Mouse (Mus musculus) midbrain, embryonic 12.5 days (tissue): ENCODE data around the gene Gcc2. TPM values are rescaled to one million over a fixed set of nuclear protein-coding genes. Genes with fewer than 3 reads are reported as not detected.
"Not testable (repeated sequence)": the region's sequence is repeated elsewhere in the genome, so short reads cannot be mapped to it uniquely, and the experiment has no call there.

Experiments used
- ATAC-seq: fragments of 200-750 bp; cut with Nextera tagmentation; 2 replicates; pipeline ENCODE4 v1.8.0; 2017; ENCODE audit warnings: low read depth, moderate TSS enrichment, moderate library complexity; ENCODE audit not compliant: low FRiP score
- H3K27ac ChIP-seq: fragments of 300-500 bp; sonication (generic); replicated peaks from 2 replicates; pipeline ENCODE4 v1.5.1; 2016; ENCODE audit warnings: mild to moderate bottlenecking
- H3K27me3 ChIP-seq: fragments of 300-500 bp; sonication (generic); 2 replicates; pipeline ENCODE4 v1.6.1; 2016; ENCODE audit warnings: mild to moderate bottlenecking
- H3K36me3 ChIP-seq: fragments of 300-500 bp; sonication (generic); 2 replicates; pipeline ENCODE4 v1.6.1; 2016
- H3K4me1 ChIP-seq: fragments of 300-500 bp; sonication (generic); 2 replicates; pipeline ENCODE4 v1.6.1; 2016
- H3K4me2 ChIP-seq: fragments of 300-500 bp; sonication (generic); replicated peaks from 2 replicates; pipeline ENCODE4 v1.6.1; 2016; ENCODE audit warnings: mild to moderate bottlenecking, moderate library complexity
- H3K4me3 ChIP-seq: fragments of 300-500 bp; sonication (generic); 2 replicates; pipeline ENCODE4 v1.5.1; 2016; ENCODE audit warnings: mild to moderate bottlenecking
- H3K9ac ChIP-seq: fragments of 300-500 bp; sonication (generic); replicated peaks from 2 replicates; pipeline ENCODE4 v1.6.1; 2016; ENCODE audit warnings: mild to moderate bottlenecking, moderate library complexity
- H3K9me3 ChIP-seq: fragments of 300-500 bp; sonication (generic); 2 replicates; pipeline ENCODE4 v1.6.1; 2016; ENCODE audit warnings: mild to moderate bottlenecking
- WGBS: fragments of 180-500 bp; shearing (Covaris S2); methylation state at CpG from one replicate; pipeline ENCODE4 v1.1.7; 2016; 5-methylcytosine and 5-hydroxymethylcytosine counted together
- polyA plus RNA-seq: library from polyadenylated mRNA; unstranded; fragments of >200 nt; fragmentation: Nextera tagmentation; extraction: Ambion mirVana; gene quantifications from 2 replicates; pipeline ENCODE4 v1.2.1, GENCODE M21; 2016

Gene Gcc2
- polyA plus RNA-seq, 1 experiment from 2014 or later = 66.5 TPM

GRCm38 (mm10) chr10:58333414-58333813 lies 78.1 kb downstream of the Gcc2 start:
- Histone ChIP-seq H3K4me3 (no peak overlapping the region), H3K4me1 (0 out of 2 replicates have a peak, but pooled peaks cover 4% of the 10 kb centered on the region), H3K36me3 (no peaks in the 10 kb centered on the region), H3K4me2 (no peak overlapping the region), H3K27ac (no peak overlapping the region), H3K9me3 (no peaks in the 10 kb centered on the region), H3K27me3 (no peaks in the 10 kb centered on the region), H3K9ac (no peak overlapping the region)
- 95% methylated on average over 5 of the region's 5 CpGs for WGBS
- no peak for ATAC-seq

DNA sequence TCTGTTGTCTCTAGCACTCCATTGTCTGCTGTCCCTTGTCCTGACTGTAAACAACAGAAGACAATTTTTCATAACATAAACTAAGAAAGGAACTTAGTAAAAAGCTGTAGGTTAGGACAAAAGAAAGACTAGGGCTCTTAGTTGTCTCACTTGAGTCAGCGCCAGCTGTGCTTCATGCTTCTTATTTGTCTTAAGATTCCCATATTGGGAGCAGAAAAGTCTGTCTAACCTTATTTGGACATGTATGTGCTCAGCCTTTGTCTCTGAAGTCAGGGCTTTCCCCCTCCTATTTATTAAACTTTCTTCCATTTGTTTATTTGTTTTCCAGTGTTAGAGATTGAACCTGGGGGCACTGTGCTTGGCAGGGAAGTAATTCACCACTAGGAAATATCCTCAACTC lies 80.9 kb downstream of the Gcc2 start:
- no peak overlapping the region for H3K9ac ChIP-seq
- no peak overlapping the region for H3K4me2 ChIP-seq
- ATAC-seq = no peak
- 91% methylated on average over 1 of the region's 1 CpGs for WGBS
- H3K36me3 ChIP-seq = no peaks in the 10 kb centered on the region
- H3K4me3 ChIP-seq = no peak overlapping the region
- H3K9me3 ChIP-seq = no peaks in the 10 kb centered on the region
- no peaks in the 10 kb centered on the region for H3K27me3 ChIP-seq
- no peak overlapping the region for H3K27ac ChIP-seq
- 0 out of 2 replicates have a peak, but pooled peaks cover 6% of the 10 kb centered on the region for H3K4me1 ChIP-seq

- H3K9me3 ChIP-seq, H3K27ac ChIP-seq, H3K4me2 ChIP-seq, H3K4me1 ChIP-seq, ATAC-seq, H3K36me3 ChIP-seq, H3K4me3 ChIP-seq, H3K9ac ChIP-seq, H3K27me3 ChIP-seq: not testable (repeated sequence)
- 92% methylated on average over 4 of the region's 4 CpGs for WGBS
Measured at GRCm38 (mm10) chr10:58337091-58337490, 81.8 kb downstream of the Gcc2 start.

DNA sequence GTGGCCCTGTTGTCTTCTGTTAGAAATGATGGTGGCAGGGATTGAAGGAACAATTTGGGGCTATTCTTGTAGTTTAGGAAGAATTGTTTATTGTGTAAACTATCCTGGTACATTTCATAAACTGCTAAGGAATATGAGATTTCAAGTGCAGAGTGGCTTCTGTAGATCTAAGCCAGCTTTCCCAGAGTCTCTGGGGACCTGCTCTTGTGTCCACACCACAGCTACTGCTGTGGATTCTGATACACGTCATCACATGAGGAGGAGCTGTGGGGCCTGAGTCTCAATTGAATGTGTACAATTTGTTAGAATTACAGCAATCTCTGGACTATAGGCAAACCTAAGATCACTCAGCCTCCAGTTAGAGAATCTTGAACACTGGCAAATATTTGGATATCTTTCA lies 83.3 kb downstream of the Gcc2 start:
- 59% methylated on average over 1 of the region's 1 CpGs for WGBS
- H3K4me2 ChIP-seq = no peak overlapping the region
- H3K9me3 ChIP-seq = no peaks in the 10 kb centered on the region
- no peaks in the 10 kb centered on the region for H3K36me3 ChIP-seq
- 0 out of 2 replicates have a peak, but pooled peaks cover 6% of the 10 kb centered on the region for H3K4me1 ChIP-seq
- H3K9ac ChIP-seq = no peak overlapping the region
- no peaks in the 10 kb centered on the region for H3K27me3 ChIP-seq
- no peak overlapping the region for H3K27ac ChIP-seq
- no peak overlapping the region for H3K4me3 ChIP-seq
- no peak for ATAC-seq

DNA sequence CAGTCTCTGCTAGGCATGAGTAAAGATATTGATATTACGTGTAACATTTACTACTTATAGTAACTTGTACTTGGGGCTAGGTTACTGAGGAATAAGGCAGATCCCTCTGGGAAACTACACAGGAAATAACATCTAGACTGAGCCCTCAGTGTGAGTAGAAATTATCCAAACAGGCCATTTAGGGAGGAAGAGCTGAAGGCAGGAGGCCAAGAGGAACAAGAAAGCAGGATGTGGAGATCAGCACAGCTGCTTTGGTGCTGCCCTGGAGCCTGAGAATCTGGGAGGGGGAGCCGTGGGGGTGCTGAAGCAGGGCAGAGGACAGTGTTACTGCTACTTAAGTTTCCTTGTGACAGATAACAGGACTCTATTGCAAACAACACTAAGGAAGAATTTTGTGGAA lies 86.4 kb downstream of the Gcc2 start:
- no peaks in the 10 kb centered on the region for H3K27me3 ChIP-seq
- 81% methylated on average over 2 of the region's 2 CpGs for WGBS
- H3K9me3 ChIP-seq = no peaks in the 10 kb centered on the region
- H3K27ac ChIP-seq = no peak overlapping the region
- H3K9ac ChIP-seq = no peak overlapping the region
- 0 out of 2 replicates have a peak, but pooled peaks cover 6% of the 10 kb centered on the region for H3K4me1 ChIP-seq
- H3K36me3 ChIP-seq = no peaks in the 10 kb centered on the region
- no peak overlapping the region for H3K4me2 ChIP-seq
- no peak for ATAC-seq
- H3K4me3 ChIP-seq = no peak overlapping the region

GRCm38 (mm10) chr10:58342199-58342598 lies 86.9 kb downstream of the Gcc2 start:
- no peak overlapping the region for H3K9ac ChIP-seq
- no peak overlapping the region for H3K27ac ChIP-seq
- H3K36me3 ChIP-seq = no peaks in the 10 kb centered on the region
- ATAC-seq = no peak
- no peak overlapping the region for H3K4me2 ChIP-seq
- no peaks in the 10 kb centered on the region for H3K9me3 ChIP-seq
- H3K4me3 ChIP-seq = no peak overlapping the region
- 88% methylated on average over 2 of the region's 2 CpGs for WGBS
- H3K27me3 ChIP-seq = no peaks in the 10 kb centered on the region
- H3K4me1 ChIP-seq = 0 out of 2 replicates have a peak, but pooled peaks cover 6% of the 10 kb centered on the region

DNA sequence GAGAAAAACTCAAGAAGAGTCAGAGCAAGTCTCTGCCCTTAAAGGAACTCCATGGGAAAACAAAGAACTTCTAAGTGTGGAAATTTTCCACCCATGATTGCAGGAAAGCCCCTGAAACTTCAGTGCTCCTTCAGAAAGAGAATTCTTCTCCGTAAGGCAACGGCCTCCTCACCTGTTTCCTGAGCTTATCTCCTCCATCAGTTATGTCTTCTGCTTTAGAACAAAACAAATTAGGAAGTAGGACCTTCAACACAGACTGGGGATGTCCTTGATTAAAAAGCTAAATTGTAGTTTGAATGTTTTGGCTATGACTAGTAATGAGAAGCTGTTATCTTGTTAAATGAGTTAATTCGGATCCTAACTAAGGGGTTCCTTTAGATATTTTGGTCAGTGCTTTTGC lies 88.3 kb downstream of the Gcc2 start:
- 92% methylated on average over 3 of the region's 3 CpGs for WGBS
- Histone ChIP-seq H3K4me1 (0 out of 2 replicates have a peak, but pooled peaks cover under 1% of the 10 kb centered on the region), H3K9me3 (no peaks in the 10 kb centered on the region), H3K27ac (no peak overlapping the region), H3K4me3 (no peak overlapping the region), H3K9ac (no peak overlapping the region), H3K27me3 (no peaks in the 10 kb centered on the region), H3K36me3 (no peaks in the 10 kb centered on the region), H3K4me2 (no peak overlapping the region)
- ATAC-seq = no peak

GRCm38 (mm10) chr10:58350600-58350999 lies 95.3 kb downstream of the Gcc2 start:
- no peak for ATAC-seq
- no peak overlapping the region for H3K4me2 ChIP-seq
- H3K36me3 ChIP-seq = no peaks in the 10 kb centered on the region
- H3K27ac ChIP-seq = no peak overlapping the region
- H3K9me3 ChIP-seq = no peaks in the 10 kb centered on the region
- no peak overlapping the region for H3K9ac ChIP-seq
- WGBS = 91% methylated on average over 3 of the region's 3 CpGs
- H3K4me3 ChIP-seq = no peak overlapping the region
- no peaks in the 10 kb centered on the region for H3K27me3 ChIP-seq
- H3K4me1 ChIP-seq = 0 out of 2 replicates have a peak, but pooled peaks cover 2% of the 10 kb centered on the region

- no peak overlapping the region for H3K9ac ChIP-seq
- ATAC-seq = no peak
- no peak overlapping the region for H3K27ac ChIP-seq
- no peaks in the 10 kb centered on the region for H3K9me3 ChIP-seq
- H3K4me1 ChIP-seq = 0 out of 2 replicates have a peak, but pooled peaks cover 2% of the 10 kb centered on the region
- H3K27me3 ChIP-seq = no peaks in the 10 kb centered on the region
- H3K4me2 ChIP-seq = no peak overlapping the region
- H3K4me3 ChIP-seq = no peak overlapping the region
- H3K36me3 ChIP-seq = no peaks in the 10 kb centered on the region
- WGBS = 94% methylated on average over 2 of the region's 2 CpGs
Measured at GRCm38 (mm10) chr10:58351670-58352069, 96.4 kb downstream of the Gcc2 start.

DNA sequence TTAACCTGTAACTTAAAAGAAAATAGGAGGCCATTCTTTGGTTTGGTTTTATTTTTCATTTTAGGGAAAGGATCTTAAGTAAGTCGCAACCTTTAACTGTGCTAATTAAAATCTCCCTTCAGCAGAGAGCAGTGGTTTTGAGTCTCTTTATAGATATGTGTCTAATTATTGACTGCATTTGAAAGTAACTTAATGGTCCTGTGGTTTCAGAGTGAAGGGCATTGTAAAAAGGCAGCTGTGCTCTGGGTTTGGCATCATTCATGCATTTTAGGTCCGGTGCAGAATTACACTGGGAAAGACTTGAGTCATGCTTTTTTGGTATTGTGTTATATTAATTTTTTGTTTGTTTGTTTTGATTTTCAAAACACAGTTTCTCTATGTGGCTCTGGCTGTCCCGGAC lies 97.1 kb downstream of the Gcc2 start:
- no peak for ATAC-seq
- no peak overlapping the region for H3K27ac ChIP-seq
- H3K9me3 ChIP-seq = no peaks in the 10 kb centered on the region
- H3K27me3 ChIP-seq = no peaks in the 10 kb centered on the region
- 0 out of 2 replicates have a peak, but pooled peaks cover 2% of the 10 kb centered on the region for H3K4me1 ChIP-seq
- H3K4me3 ChIP-seq = no peak overlapping the region
- H3K36me3 ChIP-seq = no peaks in the 10 kb centered on the region
- no peak overlapping the region for H3K4me2 ChIP-seq
- no peak overlapping the region for H3K9ac ChIP-seq
- WGBS = 90% methylated on average over 3 of the region's 3 CpGs

DNA sequence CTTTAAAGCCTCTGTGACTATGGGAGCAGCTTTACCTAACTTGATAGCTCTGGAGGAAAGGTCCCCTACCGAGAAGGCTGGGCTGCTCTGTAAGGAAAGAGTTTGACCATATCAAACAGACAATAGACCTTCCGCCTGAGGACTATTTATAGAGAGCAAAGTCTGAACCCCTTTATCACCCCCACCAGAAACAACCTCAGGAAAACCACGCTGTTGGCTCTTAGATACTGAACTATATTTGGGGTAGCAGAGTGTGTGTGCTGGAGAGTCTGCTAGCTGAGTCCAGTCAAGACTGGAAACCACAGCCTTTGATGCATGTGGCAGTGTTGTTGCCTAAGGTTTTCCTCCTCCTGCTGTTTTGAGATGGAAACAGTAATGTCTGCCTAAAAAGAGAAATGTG lies 99.3 kb downstream of the Gcc2 start:
- Histone ChIP-seq H3K4me3 (no peak overlapping the region), H3K27me3 (no peaks in the 10 kb centered on the region), H3K4me2 (no peak overlapping the region), H3K27ac (no peak overlapping the region), H3K36me3 (no peaks in the 10 kb centered on the region), H3K9ac (no peak overlapping the region), H3K9me3 (no peaks in the 10 kb centered on the region), H3K4me1 (0 out of 2 replicates have a peak, but pooled peaks cover 2% of the 10 kb centered on the region)
- WGBS = 25% methylated on average over 3 of the region's 3 CpGs
- ATAC-seq = no peak
